Mouse (Mus musculus) MEL (cell line): Measurements from ENCODE around the gene Lrrc39. TPM values are rescaled to one million over a fixed set of nuclear protein-coding genes. Genes with fewer than 3 reads are reported as not detected.

Experiments used
- DNase-seq: peaks from one replicate; pipeline ENCODE4 v3.0.0; 2011; ENCODE audit warnings: low read depth, low spot score
- H3K27ac ChIP-seq: 2 replicates; pipeline ENCODE4 v1.5.1; 2012; ENCODE audit warnings: low read depth, mild to moderate bottlenecking, control low read depth, low read length, moderate library complexity; ENCODE audit not compliant: control insufficient read depth
- H3K27me3 ChIP-seq, 2 experiments: fragments of 150-350 bp in 1 of 2; sonication (generic) in 1 of 2; 2 replicates each; pipeline ENCODE4 v1.6.1; 2012; ENCODE audit warnings: low read length in 2 of 2, mild to moderate bottlenecking in 2 of 2, improper control_type of control experiment in 1 of 2, moderate library complexity in 1 of 2; ENCODE audit not compliant: insufficient read depth in 2 of 2, control insufficient read depth in 1 of 2
- H3K36me3 ChIP-seq, 2 experiments: 2 replicates each; pipeline ENCODE4 v1.6.1; 2012 to 2014; ENCODE audit warnings: low read length in 2 of 2, improper control_type of control experiment in 1 of 2, inconsistent platforms in 1 of 2, mild to moderate bottlenecking in 1 of 2; ENCODE audit not compliant: insufficient read depth in 2 of 2, control insufficient read depth in 1 of 2
- H3K4me1 ChIP-seq, 2 experiments: fragments of 150-350 bp in 1 of 2; sonication (generic) in 1 of 2; 2 replicates each; pipeline ENCODE4 v1.6.1; 2012; ENCODE audit warnings: low read length in 2 of 2, improper control_type of control experiment in 1 of 2, mild to moderate bottlenecking in 1 of 2; ENCODE audit not compliant: insufficient read depth in 2 of 2, control insufficient read depth in 1 of 2
- H3K4me3 ChIP-seq, 2 experiments: fragments of 150-350 bp in 1 of 2; sonication (generic) in 1 of 2; 2 replicates each; pipeline ENCODE4 v1.5.1; 2012; ENCODE audit warnings: low read depth in 2 of 2, low read length in 2 of 2, mild to moderate bottlenecking in 2 of 2, moderate library complexity in 2 of 2, control low read depth in 1 of 2, improper control_type of control experiment in 1 of 2; ENCODE audit not compliant: control insufficient read depth in 1 of 2, insufficient read depth in 1 of 2
- H3K79me2 ChIP-seq: 2 replicates; pipeline ENCODE4 v1.6.1; 2012; ENCODE audit warnings: mild to moderate bottlenecking, low read length, moderate library complexity; ENCODE audit not compliant: control insufficient read depth, poor library complexity, insufficient read depth
- H3K9ac ChIP-seq: 2 replicates; pipeline ENCODE4 v1.6.1; 2012; ENCODE audit warnings: low read depth, mild to moderate bottlenecking, control low read depth, low read length, moderate library complexity; ENCODE audit not compliant: control insufficient read depth, poor library complexity, severe bottlenecking
- H3K9me3 ChIP-seq: fragments of 150-350 bp; sonication (generic); replicated peaks from 2 replicates; pipeline ENCODE4 v1.6.1; 2012; ENCODE audit warnings: mild to moderate bottlenecking, low read length, improper control_type of control experiment, moderate library complexity; ENCODE audit not compliant: insufficient read depth
- CHD1 ChIP-seq: IDR thresholded peaks from 2 replicates; pipeline ENCODE4 v1.6.1; 2012; ENCODE audit warnings: low read depth, mild to moderate bottlenecking, inconsistent platforms, low read length, improper control_type of control experiment
- CHD2 ChIP-seq: IDR thresholded peaks from 2 replicates; pipeline ENCODE4 v1.6.1; 2011; ENCODE audit warnings: low read length, improper control_type of control experiment
- E2F4 ChIP-seq: IDR thresholded peaks from 2 replicates; pipeline ENCODE4 v1.6.1; 2011; ENCODE audit warnings: low read depth, low read length, improper control_type of control experiment, borderline replicate concordance
- ETS1 ChIP-seq: IDR thresholded peaks from 2 replicates; pipeline ENCODE4 v1.6.1; 2012; ENCODE audit warnings: low read depth, mild to moderate bottlenecking, inconsistent platforms, low read length, improper control_type of control experiment, moderate library complexity
- GABPA ChIP-seq: IDR thresholded peaks from 2 replicates; pipeline ENCODE4 v1.6.1; 2012; ENCODE audit warnings: low read depth, mild to moderate bottlenecking, inconsistent platforms, low read length, improper control_type of control experiment, moderate library complexity
- GATA1 ChIP-seq: IDR thresholded peaks from 2 replicates; pipeline ENCODE4 v1.6.1; 2011; ENCODE audit warnings: low read depth, low read length, improper control_type of control experiment
- HCFC1 ChIP-seq: IDR thresholded peaks from 2 replicates; pipeline ENCODE4 v1.6.1; 2012; ENCODE audit warnings: low read depth, mild to moderate bottlenecking, inconsistent platforms, low read length, improper control_type of control experiment, moderate library complexity
- JUND ChIP-seq: IDR thresholded peaks from 2 replicates; pipeline ENCODE4 v1.6.1; 2011; ENCODE audit warnings: low read depth, mild to moderate bottlenecking, improper control_type of control experiment, low read length
- KAT2A ChIP-seq: conservative IDR thresholded peaks from 2 replicates; pipeline ENCODE4 v1.6.1; 2012; ENCODE audit warnings: low read depth, low read length, improper control_type of control experiment, inconsistent platforms
- MAFK ChIP-seq: IDR thresholded peaks from 2 replicates; pipeline ENCODE4 v1.6.1; 2011; ENCODE audit warnings: low read depth, mild to moderate bottlenecking, low read length, improper control_type of control experiment, borderline replicate concordance
- MAX ChIP-seq: IDR thresholded peaks from 2 replicates; pipeline ENCODE4 v1.6.1; 2011; ENCODE audit warnings: low read length, improper control_type of control experiment
- MEF2A ChIP-seq: IDR thresholded peaks from 2 replicates; pipeline ENCODE4 v1.6.1; 2014; ENCODE audit warnings: low read depth, mild to moderate bottlenecking, inconsistent platforms, low read length, improper control_type of control experiment; ENCODE audit not compliant: poor library complexity, insufficient replicate concordance, severe bottlenecking; ENCODE audit errors: extremely low read depth
- NELFE ChIP-seq: IDR thresholded peaks from 2 replicates; pipeline ENCODE4 v1.6.1; 2011; ENCODE audit warnings: low read depth, low read length, improper control_type of control experiment
- POLR2A ChIP-seq, 2 experiments: IDR thresholded peaks; 2 replicates each; pipeline ENCODE4 v1.6.1; 2011 to 2012; ENCODE audit warnings: low read length in 2 of 2, mild to moderate bottlenecking in 2 of 2, control low read depth in 1 of 2, improper control_type of control experiment in 1 of 2, low read depth in 1 of 2, moderate library complexity in 1 of 2; ENCODE audit not compliant: control insufficient read depth in 1 of 2, insufficient read depth in 1 of 2, poor library complexity in 1 of 2
- POLR2AphosphoS2 ChIP-seq: IDR thresholded peaks from 2 replicates; pipeline ENCODE4 v1.6.1; 2011; ENCODE audit warnings: low read length, improper control_type of control experiment
- RCOR1 ChIP-seq: IDR thresholded peaks from 2 replicates; pipeline ENCODE4 v1.6.1; 2012; ENCODE audit warnings: low read depth, mild to moderate bottlenecking, inconsistent platforms, low read length, improper control_type of control experiment
- SMC3 ChIP-seq: IDR thresholded peaks from 2 replicates; pipeline ENCODE4 v1.6.1; 2011; ENCODE audit warnings: low read depth, low read length, improper control_type of control experiment
- TBP ChIP-seq: IDR thresholded peaks from 2 replicates; pipeline ENCODE4 v1.8.0; 2011; ENCODE audit warnings: low read depth, low read length, improper control_type of control experiment
- TCF12 ChIP-seq: IDR thresholded peaks from 2 replicates; pipeline ENCODE4 v1.6.1; 2014; ENCODE audit warnings: low read depth, mild to moderate bottlenecking, inconsistent platforms, low read length, improper control_type of control experiment, moderate library complexity
- UBTF ChIP-seq: IDR thresholded peaks from 2 replicates; pipeline ENCODE4 v1.6.1; 2012; ENCODE audit warnings: low read depth, mild to moderate bottlenecking, inconsistent platforms, low read length, improper control_type of control experiment, moderate library complexity, borderline replicate concordance; ENCODE audit not compliant: insufficient read depth
- USF1 ChIP-seq: IDR thresholded peaks from 2 replicates; pipeline ENCODE4 v1.6.1; 2014; ENCODE audit warnings: low read depth, mild to moderate bottlenecking, inconsistent platforms, low read length, improper control_type of control experiment, moderate library complexity
- ZMIZ1 ChIP-seq: IDR thresholded peaks from 2 replicates; pipeline ENCODE4 v1.6.1; 2012; ENCODE audit warnings: low read depth, mild to moderate bottlenecking, inconsistent platforms, low read length, improper control_type of control experiment, moderate library complexity
- ZNF384 ChIP-seq: IDR thresholded peaks from 2 replicates; pipeline ENCODE4 v1.6.1; 2012; ENCODE audit warnings: low read depth, mild to moderate bottlenecking, inconsistent platforms, low read length, improper control_type of control experiment
- polyA plus RNA-seq, 2 experiments: library from polyadenylated mRNA; stranded (reverse) in 1 of 2; unstranded in 1 of 2; fragments of >175 nt in 1 of 2; fragments of >200 nt in 1 of 2; gene quantifications; 2 replicates each; pipeline versions ENCODE4 v1.2.1 to v1.2.4; 2012; ENCODE audit warnings: low replicate concordance in 2 of 2, low read depth in 1 of 2; ENCODE audit not compliant: insufficient read length in 2 of 2, insufficient read depth in 1 of 2, missing spikeins in 1 of 2
- total RNA-seq: library from RNA; depleted of rRNA; stranded (reverse); fragments of 300-350 nt; gene quantifications from 2 replicates; pipeline ENCODE4 v1.2.3, GENCODE M21; 2012

Gene Lrrc39
- total and polyA plus RNA-seq, 3 experiments, result 0.40 to 0.65 TPM; not detected in 1

DNA sequence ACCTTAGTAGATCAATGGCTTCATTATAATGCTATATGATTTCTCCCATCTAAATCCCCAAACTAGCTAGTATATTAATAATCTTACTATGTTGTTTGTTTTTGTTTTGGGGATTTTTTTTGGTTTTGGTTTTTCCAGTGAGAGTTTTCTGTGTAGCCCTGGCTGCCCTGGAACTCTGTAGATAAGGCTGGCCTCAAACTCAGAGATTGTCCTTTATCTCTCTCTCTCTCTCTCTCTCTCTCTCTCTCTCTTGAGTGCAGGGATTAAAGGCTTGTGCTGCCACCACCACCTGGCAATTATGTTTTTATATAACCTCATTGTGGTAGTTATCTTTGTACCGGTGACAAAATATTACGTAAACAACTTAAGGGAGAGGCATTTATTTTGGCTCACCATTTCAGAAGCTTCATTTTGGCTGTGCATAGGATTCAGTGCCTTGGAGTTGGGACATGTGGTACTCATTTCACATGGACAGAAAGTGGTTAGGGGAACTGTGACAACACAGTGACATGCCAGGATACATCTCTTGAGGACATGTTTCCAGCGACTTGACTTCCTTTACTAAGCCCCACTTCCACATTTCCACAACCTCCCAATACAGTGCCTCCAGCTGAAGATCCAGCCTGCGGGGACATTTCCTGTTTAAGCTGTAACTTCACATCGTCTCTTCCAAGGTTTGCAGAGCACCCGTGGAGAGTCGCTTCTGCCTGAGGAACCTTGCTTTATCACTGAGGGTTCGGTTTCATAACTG lies 52.7 kb downstream of the Lrrc39 start:
- Histone ChIP-seq H3K79me2 (no peaks in the 10 kb centered on the region), H3K36me3 (peaks cover 4 to 41% of the 10 kb centered on the region in 2 experiments; a peak in 3 of 4 replicates), H3K4me3 (no peak overlapping the region), H3K4me1 (peaks cover 26 to 36% of the 10 kb centered on the region in 2 experiments), H3K27me3 (no peaks in the 10 kb centered on the region), H3K9me3 (no peaks in the 10 kb centered on the region), H3K27ac (no peak overlapping the region), H3K9ac (no peak overlapping the region)
- peak; percentile 23 for DNase-seq
- no peak for TF ChIP-seq CHD2
- no peak for TF ChIP-seq CHD1
- no peak for TF ChIP-seq POLR2AphosphoS2
- TF ChIP-seq KAT2A, result no peak
- TF ChIP-seq MAFK, result no peak
- TF ChIP-seq ZMIZ1, result no peak
- TF ChIP-seq E2F4, result no peak
- TF ChIP-seq ZNF384, result no peak
- TF ChIP-seq MEF2A, result no peak
- no peak for TF ChIP-seq POLR2A (IDR thresholded peaks at IDR 0.05; ENCODE audit: control insufficient read depth in 1 of 2, insufficient read depth in 1 of 2, low read depth in 1 of 2, low read length in 2 of 2, poor library complexity in 1 of 2)
- TF ChIP-seq TBP, result no peak
- no peak for TF ChIP-seq SMC3
- no peak for TF ChIP-seq HCFC1
- TF ChIP-seq RCOR1, result peak; percentile 89
- no peak for TF ChIP-seq UBTF
- TF ChIP-seq NELFE, result no peak
- TF ChIP-seq ETS1, result peak; percentile 27; the same call in 1 of the 2 replicates
- no peak for TF ChIP-seq JUND
- peak; percentile 62 for TF ChIP-seq GATA1
- no peak for TF ChIP-seq MAX
- 0 out of 2 replicates have a peak, but pooled peaks have one; percentile 28 for TF ChIP-seq TCF12
- no peak for TF ChIP-seq GABPA
- TF ChIP-seq USF1, result no peak
- TF ChIP-seq, all 39 proteins: peak for 4
